Mouse (Mus musculus) stomach, postnatal 0 days (tissue): ENCODE measurements at regions not wholly inside any gene's neighbourhood (a gene's known extent, or its start where the extent isn't known, plus 50 kb on each side); places are given as distances from the start of the nearest gene placed in this dataset.

Source experiments
- CTCF ChIP-seq: IDR thresholded peaks from 2 replicates; pipeline ENCODE4 v1.5.1; 2016; ENCODE audit warnings: antibody characterized with exemption, low read depth, mild to moderate bottlenecking, moderate library complexity
- EP300 ChIP-seq: optimal IDR thresholded peaks from 2 replicates; pipeline ENCODE3; 2016; ENCODE audit warnings: antibody characterized with exemption

DNA sequence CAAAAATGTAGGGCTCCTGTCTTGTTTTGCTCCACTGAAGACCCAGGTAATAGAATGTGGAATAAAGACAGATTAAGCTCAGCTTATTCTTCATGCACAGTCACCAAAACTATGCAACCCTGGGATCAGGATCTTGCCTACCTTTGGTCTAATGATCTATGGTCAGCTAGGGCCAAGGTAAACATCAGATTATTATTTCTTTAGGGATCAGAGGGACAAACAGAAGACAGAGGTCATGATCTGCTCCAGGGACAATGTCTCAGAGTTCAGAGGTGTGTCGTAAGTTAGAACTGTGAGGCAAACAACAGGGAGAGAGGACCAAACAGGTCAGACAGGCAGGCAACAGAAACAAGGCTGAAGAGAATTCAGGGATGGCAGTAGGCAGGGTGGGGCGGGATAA lies 158.8 kb upstream of the Nr2f2 start:
- no peak for TF ChIP-seq CTCF
- no peak for TF ChIP-seq EP300
